Mouse (Mus musculus) left cerebral cortex, postnatal 10 days (tissue): ENCODE results near the gene Dll3. TPM values are rescaled to one million over a fixed set of nuclear protein-coding genes. Genes with fewer than 3 reads are reported as not detected.

Source experiments
- DNase-seq, 2 experiments: peaks; one replicate each; pipeline ENCODE4 v3.0.0; 2021 to 2022; ENCODE audit warnings: low spot score in 2 of 2, mixed read lengths in 1 of 2; ENCODE audit errors: extremely low spot score in 1 of 2
- intact Hi-C: fragments of 180-260 bp; cut with DNase I; formaldehyde crosslinking; loops from one replicate; pipeline ENCODE4 v1.15.1; 2025
- total RNA-seq, 2 experiments: library from RNA; stranded (reverse); gene quantifications; 2 replicates each; pipeline ENCODE4 v1.2.3; 2021

The Dll3 gene
- total RNA-seq: 1 to 10 TPM; 1.8 to 3.1 TPM

DNA sequence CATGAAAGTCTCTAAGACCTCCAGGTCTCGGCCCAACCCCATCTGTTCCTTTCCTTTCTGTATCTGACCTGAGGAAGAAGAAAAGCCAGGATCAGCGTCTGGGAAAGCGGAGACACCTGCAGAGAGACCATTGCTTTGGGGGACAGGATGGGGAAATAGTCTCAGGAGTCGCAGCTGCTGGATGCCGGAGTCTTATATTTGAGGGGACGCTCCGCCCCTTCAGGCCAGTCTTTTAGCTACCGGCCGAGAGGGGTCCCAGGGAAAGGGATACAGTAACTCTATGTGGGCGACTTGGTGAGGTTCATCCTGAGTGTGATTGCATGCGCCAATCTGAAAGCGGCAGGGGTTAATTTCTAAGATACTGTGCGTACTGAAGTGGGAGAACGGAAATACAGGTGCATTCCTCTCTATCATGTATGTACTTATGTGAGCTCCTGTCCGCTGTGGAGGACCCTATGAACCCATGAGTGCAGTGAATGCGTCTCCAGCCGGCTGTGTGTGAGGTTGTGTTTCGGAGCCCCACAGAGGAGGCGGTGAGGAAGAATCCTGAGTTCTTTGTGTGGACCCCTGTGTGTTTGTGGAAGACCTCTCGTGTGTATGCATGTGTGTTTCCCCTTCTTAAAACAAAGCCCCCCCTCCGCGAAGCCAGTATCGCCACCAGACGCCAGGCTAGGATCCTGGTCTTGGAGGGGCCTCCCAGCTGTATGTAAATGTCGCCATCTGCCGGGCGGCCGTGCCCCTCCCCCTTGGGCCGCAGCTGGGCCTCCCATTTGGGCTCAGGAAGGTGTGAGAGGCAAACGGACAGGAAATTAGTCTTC is at the start of gene Dll3:
Gene Dll3, minus strand, starts transcription at position 623 of the 818 bp plus-strand sequence.
- intact Hi-C loops: no loop called here
- peak in 1 of 2 experiments; percentile 74 for DNase-seq

GRCm38 (mm10) chr7:28351676-28352191 is 49.7 kb upstream of the Dll3 start:
- intact Hi-C loops: no loop called here

GRCm38 (mm10) chr7:28350155-28350883 is 48.3 kb upstream of the Dll3 start, which contains the start of gene Rps16:
Gene Rps16, plus strand, starts transcription at chr7:28350652.
- peak; percentile 96 to 99 for DNase-seq
- intact Hi-C loops: no loop called here

More at GRCm38 (mm10) chr7:28351676-28352191, 49.7 kb upstream of the Dll3 start:
- no peak for DNase-seq

- intact Hi-C loops: no loop called here
Observed at GRCm38 (mm10) chr7:28348601-28349000, 46.6 kb upstream of the Dll3 start.

DNA sequence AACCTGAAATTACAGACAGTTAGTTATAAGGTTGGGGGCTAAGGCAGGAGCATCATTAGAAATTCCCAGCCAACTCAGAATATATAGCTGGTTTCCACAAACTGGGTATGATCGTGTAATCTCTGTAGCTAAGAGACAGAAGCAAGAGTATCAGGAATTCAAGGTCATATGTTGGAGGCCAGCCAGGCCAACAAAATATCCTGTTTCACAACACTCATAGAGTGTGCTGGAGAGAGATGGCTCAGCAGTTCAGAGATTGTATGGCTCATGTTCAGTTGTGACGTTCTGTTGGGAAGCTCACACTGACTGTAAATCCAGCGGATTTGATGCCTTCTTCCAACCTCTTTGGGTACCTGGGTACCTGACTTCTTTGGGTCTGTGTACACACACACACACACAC is 45.7 kb upstream of the Dll3 start:
- no peak for DNase-seq
- intact Hi-C loops: no loop called here

More at GRCm38 (mm10) chr7:28348601-28349000, 46.6 kb upstream of the Dll3 start:
- no peak for DNase-seq

- peak in 1 of 2 experiments; percentile 50 for DNase-seq
- intact Hi-C loops: no loop called here
Observed at GRCm38 (mm10) chr7:28344637-28345036, 42.6 kb upstream of the Dll3 start.

DNA sequence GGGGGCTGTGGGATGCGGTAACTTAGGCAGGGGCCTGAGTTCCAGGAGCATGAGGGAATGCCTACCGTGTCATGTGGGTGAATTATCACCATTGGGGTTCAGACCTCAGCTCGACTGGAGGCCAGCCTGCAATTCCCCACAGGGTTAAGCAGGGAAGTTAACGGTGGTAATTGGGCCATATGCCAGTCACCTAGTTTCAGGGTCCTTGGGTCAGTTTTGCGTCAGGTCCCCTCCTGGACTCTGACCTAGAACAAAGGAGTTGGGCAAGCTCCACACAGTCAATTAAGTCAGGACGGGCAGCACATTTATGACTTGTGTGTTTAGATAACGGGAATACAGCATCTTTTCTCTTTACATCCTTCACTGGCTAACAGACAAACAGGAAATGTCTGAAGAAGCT is 39.3 kb upstream of the Dll3 start:
- intact Hi-C loops: no loop called here
- DNase-seq: no peak

- intact Hi-C loops: no loop called here
- peak; percentile 27 to 70 for DNase-seq
Observed at GRCm38 (mm10) chr7:28339213-28339917, 37.3 kb upstream of the Dll3 start.

GRCm38 (mm10) chr7:28338108-28338998 is 36.3 kb upstream of the Dll3 start, which contains the start of gene Supt5:
Gene Supt5, minus strand, starts transcription at chr7:28338746.
- peak; percentile 97 to 98 for DNase-seq
- intact Hi-C loops: no loop called here

DNA sequence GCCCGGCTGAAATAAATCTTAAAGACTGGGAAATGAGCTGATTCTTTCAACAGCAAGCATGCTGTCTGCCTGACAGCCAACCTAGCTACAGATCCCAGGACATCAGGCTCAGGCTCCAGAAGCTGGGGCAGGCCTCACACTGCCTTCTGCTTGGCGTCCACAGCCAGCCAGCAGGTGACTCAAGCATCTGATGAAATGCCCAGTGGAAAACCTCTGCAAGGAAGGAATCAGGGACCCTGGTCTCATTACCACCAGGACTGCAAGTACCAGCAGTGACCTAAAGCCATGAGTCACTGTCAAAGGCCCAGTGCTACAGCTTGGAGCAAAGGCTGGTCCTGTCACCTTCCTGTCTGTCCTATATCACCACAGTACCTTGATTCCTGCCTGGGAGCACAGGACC is 33.4 kb upstream of the Dll3 start:
- no peak for DNase-seq
- intact Hi-C loops: no loop called here

DNA sequence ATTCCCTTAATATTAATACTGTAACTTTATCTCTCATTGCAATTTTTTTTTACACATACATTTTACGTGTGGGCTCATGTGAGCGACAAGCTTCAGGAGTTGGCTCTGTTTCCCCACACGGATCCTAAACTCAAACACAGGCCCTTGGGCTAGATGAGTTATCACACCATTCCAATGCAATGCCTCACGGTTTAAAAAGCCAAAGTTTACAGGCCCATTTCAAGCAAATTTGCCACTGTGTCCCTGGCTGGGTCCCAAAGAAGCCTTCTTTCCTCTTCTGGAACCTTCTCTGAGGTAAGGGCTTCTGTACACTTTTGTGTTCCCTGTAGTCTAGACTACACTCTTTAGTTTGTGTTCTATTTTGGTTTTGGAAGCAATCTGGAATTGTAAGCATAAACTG is 32.5 kb upstream of the Dll3 start:
- intact Hi-C loops: no loop called here
- no peak for DNase-seq

GRCm38 (mm10) chr7:28328260-28328659 is 26.2 kb upstream of the Dll3 start:
- intact Hi-C loops: no loop called here
- DNase-seq: peak in 1 of 2 experiments; percentile 6

DNA sequence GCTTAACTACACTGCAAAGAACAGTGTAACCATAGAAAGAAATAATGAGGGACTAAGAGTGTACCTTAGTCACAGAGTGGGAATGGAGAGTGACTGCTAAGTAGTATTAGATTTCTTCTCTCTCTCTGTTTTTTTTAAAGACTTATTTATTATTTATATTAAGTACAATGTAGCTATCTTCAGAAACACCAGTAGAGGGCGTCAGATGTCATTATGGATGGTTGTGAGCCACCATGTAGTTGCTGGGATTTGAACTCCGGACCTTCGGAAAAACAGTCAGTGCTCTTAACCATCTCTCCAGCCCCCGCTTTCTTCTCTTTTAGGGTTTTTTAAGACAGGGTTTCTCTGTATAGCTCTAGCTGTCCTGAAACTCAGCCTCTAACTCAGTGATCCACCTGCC is 24.4 kb upstream of the Dll3 start:
- DNase-seq: peak in 1 of 2 experiments; percentile 5
- intact Hi-C loops: no loop called here

- no peak for DNase-seq
- intact Hi-C loops: no loop called here
Observed at GRCm38 (mm10) chr7:28325293-28325692, 23.3 kb upstream of the Dll3 start.

GRCm38 (mm10) chr7:28321974-28322720 is 20.1 kb upstream of the Dll3 start:
- intact Hi-C loops: no loop called here
- DNase-seq: peak in 1 of 2 experiments; percentile 18

DNA sequence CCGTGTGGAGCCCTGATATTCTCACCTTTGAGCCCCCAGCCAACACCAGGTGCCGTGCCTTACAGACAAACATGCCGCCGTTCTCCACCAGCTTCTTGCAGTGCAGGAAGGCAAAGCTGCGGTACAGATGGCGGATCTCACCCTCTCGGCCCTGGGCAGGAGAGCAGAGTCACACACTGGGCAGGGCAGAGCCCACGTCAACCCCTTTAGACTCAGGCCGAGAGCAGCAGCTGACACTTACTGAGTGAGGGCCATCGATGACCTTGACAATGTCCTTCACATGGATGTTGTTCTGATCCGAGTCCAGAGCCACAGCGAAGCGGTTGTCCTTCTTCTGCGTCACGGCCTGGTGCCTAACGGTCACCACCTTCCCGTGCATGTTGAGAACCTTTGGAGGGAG is 16.7 kb upstream of the Dll3 start:
- DNase-seq: peak in 1 of 2 experiments; percentile 22
- intact Hi-C loops: no loop called here

DNA sequence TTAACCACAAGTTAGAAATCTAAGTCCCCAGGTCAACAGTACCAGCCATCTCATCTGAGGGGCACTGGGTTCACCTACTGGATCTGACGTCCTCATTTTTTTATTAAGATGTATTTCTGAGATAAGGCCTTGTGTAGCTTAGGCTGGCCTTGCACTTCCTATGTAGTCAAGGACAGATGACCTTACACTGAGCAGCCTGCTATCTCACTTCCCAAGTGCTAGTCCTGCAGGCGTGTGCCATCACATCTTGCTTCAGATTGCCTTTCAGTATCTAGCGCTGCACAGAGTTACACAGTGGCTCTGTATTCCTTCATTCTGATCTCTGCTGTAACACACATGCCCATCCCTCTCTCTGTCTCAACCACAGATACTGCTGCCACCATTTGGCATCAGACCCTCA is 16.0 kb upstream of the Dll3 start:
- intact Hi-C loops: no loop called here
- no peak for DNase-seq
